Mouse (Mus musculus) cerebellum, adult 2 months (tissue): Measurements from ENCODE around the gene Rbp3.

Experiments
- CTCF ChIP-seq: fragments of 200-500 bp; IDR thresholded peaks from 2 replicates; pipeline ENCODE4 v1.5.1; 2011; ENCODE audit warnings: low read depth, mild to moderate bottlenecking, control low read depth, low read length, moderate library complexity, borderline replicate concordance; ENCODE audit not compliant: insufficient read depth
- POLR2A ChIP-seq: fragments of 200-500 bp; IDR thresholded peaks from 2 replicates; pipeline ENCODE4 v1.6.1; 2011; ENCODE audit warnings: low read length, control low read depth, borderline replicate concordance; ENCODE audit not compliant: insufficient read depth

- TF ChIP-seq POLR2A: no peak
- no peak for TF ChIP-seq CTCF
These were observed 49.0 kb upstream of the Rbp3 start for GRCm38 (mm10) chr14:33904851-33905250.
